Mouse (Mus musculus): Measurements from ENCODE around the gene Fam208a. TPM values are rescaled to one million over a fixed set of nuclear protein-coding genes. Genes with fewer than 3 reads are reported as not detected.
A peak's percentile ranks its signal among the peaks of the same experiment; 100 is the strongest.

Fam208a gene
- polyA plus RNA-seq, 1 experiment = 5.8 TPM

DNA sequence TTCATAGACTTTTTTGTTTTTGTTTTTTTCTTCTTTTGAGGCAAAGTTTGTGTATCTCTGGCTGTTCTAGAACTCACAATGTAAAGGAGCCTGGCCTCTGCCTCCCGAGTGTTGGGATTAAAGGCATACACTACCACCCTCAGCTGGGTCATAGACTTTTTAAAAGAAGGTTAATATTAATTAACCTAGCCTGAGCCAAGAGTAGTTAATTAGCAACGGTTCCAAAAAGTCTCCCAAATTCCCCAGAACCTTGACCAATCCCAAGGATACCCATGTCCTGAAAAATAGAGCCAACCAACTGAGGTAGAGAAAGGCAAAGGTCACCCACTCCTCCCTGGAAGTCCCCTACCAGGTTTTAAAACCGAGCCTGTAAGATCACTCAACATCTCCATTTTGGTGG lies 7.8 kb upstream of the Fam208a start:
- no peak for DNase-seq (ENCODE audit: low read depth)

DNA sequence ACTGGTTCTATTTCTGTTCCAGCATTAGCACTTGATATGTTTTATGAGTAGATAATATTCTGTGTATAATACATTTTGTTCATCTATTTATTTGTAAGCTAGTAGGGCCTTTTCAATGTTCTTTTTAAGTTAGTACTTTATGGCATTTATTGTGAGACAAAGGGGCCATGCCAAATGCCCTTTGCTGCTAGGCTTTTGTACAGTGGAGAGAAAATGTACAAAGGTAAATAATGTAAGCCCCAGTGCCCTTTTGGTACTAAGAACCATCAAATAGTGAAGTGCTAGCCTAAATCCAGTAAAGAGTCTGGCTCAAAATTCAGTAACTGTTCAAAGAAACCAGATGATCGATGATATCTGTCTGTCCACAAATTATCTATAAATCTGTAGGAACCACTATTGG lies 6.3 kb upstream of the Fam208a start:
- no peak for DNase-seq (ENCODE audit: low read depth)

DNA sequence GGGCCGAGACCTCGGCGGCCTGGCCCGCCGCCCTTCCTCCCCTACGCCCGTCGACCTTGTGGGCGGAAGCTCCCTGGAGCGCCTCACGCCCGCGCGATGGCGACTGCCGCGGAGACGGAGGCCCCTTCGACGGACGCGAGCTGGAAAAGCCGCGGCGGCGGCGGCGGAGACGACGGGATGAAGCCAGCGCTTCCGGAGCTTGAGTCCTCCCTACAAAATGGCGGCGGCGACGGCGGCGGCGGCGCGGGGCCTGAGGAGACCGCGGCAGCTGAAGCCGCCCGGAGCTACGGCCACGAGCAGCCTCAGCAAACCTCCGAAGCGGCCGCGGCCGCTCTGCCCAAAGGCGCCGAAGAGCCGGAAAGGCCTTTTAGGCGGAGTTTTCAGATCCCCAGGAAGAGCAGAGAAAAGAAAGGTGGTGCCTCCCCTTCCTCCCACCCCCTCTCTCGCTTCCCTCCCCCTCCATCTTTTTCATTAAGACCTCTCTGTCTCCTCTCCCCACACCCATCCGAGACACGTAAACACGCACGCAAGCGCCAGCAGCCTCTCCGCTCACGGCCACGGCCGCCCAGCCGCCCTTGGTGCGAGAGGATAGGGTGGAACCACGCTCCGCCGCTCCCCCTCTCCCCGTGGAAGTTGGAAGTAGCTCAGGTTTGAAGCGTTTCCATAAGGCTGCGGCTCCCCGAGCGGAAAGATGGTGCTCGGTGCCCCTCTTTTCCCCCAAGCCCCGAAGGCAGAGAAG lies 508 bp downstream of the Fam208a start:
- no peak for DNase-seq (ENCODE audit: low read depth)

DNA sequence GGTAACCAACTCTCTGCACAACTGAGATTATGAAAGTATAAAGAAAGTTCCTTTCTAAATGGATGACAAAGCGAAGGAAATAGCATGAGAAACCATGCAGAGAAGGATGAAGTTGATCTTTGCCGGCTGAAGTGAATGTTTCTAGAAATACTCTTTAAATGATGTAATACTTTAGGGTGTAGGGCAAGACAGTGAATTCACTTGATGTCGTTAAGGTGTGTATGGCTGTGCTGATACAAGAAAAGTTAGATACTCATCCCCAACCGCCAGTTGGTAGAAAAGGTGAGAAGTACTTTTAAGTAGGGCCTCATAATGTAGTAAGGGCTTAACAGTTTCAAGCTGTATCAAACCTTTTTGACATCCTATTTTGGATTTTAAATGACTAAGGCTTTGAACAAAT lies 1.6 kb downstream of the Fam208a start:
- no peak for DNase-seq (ENCODE audit: low read depth)

DNA sequence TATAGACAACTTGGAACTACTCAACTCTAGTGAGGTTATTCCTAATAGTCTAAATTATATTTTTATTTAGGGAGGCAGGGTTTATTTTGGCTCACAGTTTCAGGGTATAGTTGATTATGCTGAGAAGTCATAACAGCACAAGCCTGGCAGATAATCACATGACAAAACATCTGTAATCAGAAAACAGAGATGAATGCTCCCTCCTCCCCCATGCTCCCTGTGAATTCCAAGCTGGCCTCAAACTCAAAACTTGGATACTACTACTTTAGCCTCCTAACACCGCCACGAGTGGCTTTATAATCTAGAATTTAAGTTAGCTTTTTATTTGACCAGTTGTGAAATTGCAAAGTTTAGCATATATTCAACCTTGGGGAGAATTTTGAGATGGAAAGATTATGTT lies 3.4 kb downstream of the Fam208a start:
- DNase-seq (ENCODE audit: low read depth) = no peak

DNA sequence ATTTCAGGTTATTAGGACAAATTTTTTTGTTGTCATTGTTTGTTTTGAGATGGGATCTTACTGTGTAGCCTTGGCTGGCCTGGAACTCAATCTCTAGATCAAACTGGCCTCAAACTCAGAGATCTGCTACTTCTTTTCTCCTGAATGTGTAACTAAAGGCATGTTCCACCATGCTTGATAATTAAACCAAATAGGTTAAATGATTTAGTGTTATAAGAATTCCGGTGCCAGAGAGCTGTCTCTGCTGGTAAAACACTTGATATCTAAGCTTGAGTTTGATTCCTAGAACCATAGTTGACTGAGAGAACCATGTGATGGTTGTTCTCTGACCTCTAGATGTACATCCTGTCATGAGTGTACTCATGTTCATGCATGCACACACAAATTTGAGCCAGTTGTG lies 7.5 kb downstream of the Fam208a start:
- DNase-seq (ENCODE audit: low read depth) = no peak

DNA sequence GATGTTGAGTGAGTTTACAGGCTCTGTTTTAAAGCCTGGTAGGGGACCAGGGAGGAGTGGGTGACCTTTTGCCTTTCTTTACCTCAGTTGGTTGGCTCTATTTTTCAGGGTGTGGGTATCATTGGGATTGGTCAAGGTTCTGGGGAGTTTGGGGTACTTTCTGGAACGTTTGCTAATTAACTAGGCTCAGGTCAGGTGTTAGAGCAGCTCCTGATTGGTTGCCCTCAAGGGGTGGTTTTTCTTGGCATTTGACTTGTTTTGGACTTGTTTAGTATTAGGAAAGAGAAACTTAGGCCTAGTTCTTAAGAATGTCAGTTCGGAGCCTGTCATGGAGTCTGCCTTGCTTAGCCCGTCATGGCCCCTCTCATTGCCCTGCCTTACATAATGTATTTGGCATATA lies 8.2 kb downstream of the Fam208a start:
- DNase-seq (ENCODE audit: low read depth) = no peak

DNA sequence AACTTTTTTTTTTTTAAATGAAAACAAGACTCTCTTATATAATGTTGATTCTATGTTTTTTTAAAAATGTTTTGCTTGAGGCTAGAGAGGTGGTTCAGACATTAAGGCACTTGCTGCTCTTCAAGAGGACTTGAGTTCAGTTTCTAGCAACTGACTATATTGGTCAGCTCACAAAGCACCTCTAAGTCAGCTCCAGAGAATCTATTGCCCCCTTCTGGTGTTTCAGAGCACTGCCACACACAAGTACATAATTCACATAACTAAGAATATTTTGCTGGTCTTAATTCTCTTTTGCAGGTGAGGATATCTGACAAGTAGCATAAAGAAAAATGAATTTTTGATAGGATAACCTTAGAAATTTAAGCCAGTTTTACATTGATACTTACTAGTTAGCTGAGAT lies 12.3 kb downstream of the Fam208a start:
- no peak for DNase-seq (ENCODE audit: low read depth)

DNA sequence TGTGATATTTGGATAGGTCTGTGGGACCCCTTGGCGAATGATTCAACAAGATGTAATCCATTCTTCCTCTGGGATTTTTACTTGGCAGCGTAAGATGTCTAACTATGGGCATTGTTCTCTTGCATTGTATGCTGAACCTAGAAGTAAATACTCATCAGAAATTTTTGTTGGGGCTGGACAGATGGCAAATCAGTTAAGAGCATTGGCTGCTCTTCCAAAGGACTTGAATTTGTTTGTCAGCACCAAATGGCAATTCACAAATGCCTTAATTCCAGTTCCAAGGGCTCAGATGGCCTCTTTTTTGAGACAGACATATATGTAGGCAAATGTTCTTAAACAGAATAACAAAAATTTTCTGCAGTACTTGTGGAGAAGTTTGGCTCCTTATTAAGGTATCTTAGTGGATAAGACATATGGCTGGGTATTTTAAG lies 16.2 kb downstream of the Fam208a start:
- no peak for DNase-seq (ENCODE audit: low read depth)

DNA sequence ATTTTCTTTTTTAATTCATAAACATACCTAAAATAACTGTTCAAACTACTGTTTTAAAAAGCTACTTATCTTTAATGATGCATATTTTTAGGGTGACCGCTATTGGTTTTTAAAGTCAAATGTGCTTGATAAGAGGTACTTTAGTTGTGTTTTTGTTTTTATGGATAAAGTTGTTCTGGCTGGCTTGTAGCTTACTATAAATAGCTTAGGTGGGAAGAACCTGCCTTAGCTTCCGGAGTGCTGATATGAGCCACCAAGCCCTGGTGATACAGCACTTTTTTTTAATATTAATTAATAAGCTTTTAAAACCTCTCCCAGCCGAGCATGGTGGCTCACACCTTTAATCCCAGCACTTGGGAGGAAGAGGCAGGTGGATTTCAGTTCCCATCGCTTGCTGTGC lies 18.3 kb downstream of the Fam208a start:
- DNase-seq (ENCODE audit: low read depth) = no peak

DNA sequence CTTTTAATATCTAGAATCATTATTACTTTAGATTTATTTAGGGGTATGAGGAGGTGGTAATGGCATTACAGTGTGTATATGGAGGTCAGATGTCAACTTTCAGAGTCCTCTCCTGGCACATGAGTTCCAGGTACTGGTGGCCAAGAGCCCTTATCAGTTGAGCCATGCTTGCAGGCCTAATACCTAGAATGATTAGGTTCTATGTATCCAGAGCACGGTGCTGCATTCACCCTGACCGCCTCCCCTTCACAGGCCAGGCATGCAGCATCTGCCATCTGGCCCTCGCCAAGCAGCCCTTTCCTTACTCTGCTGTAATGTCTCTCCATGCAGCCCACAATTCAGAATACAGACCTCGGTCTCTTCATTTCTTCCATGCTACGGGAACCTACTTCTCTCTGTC lies 62.8 kb downstream of the Fam208a start:
- no peak for DNase-seq (ENCODE audit: low read depth)

DNA sequence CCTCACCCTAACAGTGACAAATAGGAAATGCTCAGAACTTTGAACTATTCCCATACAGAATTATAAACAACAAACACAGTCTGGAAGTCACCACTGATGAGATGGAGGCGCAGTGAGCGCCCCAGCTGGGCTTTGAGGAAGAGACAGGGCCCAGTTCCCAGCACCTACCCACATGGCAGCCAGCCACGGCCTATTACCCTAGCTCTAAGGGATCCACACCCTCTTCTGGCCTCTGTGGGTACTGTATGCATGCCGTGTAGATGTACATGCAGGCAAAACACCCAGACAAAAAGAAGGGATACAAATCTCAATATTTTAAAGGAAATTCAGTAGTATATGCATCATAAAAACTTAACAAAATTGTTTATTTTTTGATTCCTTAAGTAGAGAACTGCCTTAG lies 64.9 kb downstream of the Fam208a start:
- DNase-seq (ENCODE audit: low read depth) = no peak

DNA sequence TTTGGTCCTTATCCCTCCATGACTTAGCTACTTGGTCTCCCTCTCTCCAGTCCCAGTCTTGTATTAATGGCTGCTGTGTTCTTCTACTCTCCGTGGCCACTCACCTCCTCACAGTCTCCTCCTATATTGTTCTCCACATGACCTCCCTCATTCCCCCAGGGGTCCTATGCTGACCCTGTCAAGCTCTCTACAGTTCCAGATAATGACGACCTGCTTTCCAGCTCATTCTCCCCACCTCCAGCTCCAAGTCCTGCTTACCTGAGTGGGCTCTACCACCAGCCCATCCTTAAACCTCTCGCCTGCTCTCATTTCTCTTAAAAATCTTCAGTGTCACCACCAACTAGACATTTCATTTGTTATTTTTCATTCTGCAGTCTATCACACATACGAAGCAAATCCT lies 72.5 kb downstream of the Fam208a start:
- no peak for DNase-seq (ENCODE audit: low read depth)

DNA sequence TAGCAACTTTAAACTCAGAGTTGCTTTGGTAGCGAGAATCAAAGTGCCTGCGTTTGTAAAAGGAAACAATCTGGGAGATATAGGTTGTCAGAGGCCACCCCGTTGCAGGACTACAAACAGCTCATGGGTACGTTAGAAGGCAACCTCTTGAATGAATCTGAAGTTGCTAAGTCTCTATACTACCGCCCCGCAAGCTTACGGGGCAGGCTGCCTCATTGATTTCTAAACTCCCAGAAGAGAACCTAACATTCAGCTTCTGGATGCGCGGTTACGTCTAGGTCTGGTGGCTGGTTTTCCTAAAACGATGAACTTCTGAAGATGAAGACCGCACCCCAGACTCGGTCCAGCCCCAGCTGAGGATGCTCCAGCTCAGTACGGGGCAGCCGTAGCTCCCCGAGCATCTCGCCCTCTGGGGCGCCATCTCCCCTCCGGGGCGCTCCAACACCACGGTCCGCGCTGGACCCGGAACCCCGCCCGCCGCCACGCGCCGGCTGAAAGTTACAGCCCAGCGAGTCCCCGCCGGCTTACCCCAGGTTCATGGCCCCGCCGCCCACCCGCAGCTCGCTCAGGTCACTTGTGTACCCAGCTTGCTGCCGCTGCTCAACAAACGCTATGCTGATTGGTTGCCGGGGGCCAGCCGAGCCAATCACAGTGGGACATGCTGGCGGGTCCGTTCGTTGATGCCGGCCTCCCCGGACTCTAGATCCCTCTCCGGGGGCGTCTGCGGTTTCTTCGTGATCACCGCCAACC lies 79.4 kb downstream of the Fam208a start, which contains the start of gene Ccdc66:
Gene Ccdc66, minus strand, starts transcription at position 567 of the 750 bp plus-strand sequence.
- DNase-seq (ENCODE audit: low read depth) = peak; percentile 51

DNA sequence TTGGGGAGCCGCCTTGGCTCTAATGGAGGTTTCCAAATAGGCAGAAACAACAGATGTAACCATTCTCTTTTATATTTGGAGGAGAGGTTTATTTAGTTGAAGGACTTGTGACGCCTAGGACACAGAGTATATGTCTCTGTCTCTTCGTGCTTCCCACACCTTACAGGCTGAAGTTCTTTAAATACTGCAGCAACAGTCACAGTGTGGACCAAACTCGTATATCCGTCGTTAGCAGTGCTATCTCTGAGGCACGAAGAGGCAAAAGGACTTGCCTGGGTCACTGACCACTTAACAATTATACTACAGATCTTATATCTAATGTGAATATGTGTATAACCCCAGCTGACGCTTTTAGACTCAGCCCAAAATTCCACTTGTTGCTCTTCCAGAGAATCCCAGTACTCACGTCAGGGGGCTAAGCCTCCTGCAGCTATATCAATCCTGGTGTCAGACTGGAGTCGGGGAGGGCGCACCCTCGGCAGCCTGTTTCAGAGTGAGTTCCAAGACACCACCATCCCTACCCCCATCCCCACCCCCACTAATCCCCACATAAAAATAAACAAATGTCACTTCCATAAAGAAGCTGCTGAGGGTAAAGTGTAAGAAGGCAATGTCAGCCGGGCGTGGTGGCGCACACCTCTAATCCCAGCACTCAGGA lies 80.1 kb downstream of the Fam208a start:
- no peak for DNase-seq (ENCODE audit: low read depth)

DNA sequence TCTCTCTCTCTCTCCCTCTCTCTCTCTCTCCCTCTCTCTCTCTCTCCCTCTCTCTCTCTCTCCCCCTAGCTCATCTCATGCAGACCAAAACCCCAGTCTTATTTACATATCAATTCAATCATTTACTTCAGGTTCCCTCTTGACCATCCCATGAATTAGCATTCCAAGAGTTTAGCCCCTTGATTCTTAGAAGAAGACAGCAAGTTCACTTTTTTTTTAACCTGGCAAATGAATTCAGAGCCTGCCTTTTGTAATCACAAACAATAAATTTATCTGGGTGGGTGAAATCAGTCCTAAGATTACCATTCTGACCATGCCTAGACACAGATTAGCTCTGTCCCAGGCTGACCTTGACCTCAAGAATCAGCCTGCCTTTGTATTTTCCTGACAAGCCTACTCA lies 95.9 kb downstream of the Fam208a start:
- DNase-seq (ENCODE audit: low read depth) = no peak

Other genes starting within 250 kb of the Fam208a start
- gene Ccdc66, start 79.6 kb downstream of the Fam208a start, polyA plus RNA-seq (2012; rRNA removed) = 2.1 and 2.6 TPM in 2 replicates
- 3.1 and 5.1 TPM in 2 replicates for gene Erc2, start 193.6 kb downstream of the Fam208a start, polyA plus RNA-seq (2012; rRNA removed)

All from gonadal fat pad, adult 2 months (tissue).